Mouse (Mus musculus): ENCODE measurements around the gene Prpf40b. TPM values are rescaled to one million over a fixed set of nuclear protein-coding genes. Genes with fewer than 3 reads are reported as not detected.
A peak's percentile ranks its signal among the peaks of the same experiment; 100 is the strongest.

The Prpf40b gene
- total and polyA plus RNA-seq, 2 experiments from 2014 or later, result 97.9 to 107 TPM

DNA sequence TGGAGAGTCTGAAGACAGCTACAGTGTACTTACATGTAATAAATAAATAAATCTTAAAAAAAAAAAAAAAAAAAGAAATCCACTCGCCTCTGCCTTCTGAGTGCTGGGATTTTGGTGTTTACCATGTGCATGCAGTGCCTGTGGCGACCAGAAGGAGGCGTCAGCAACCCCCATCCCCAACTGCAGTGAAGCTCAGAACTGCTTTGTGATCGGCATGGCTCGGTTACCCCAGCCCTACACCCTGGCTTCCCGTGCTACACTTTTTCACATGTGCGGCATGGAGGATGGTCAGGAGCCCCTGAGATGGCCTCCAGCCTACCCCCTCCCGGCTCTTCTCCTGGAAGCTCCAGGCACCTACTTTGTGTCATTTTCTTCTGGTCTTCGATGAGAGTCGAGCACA, 11.4 kb upstream of the Prpf40b start:
- 73% methylated on average over 10 of the region's 10 CpGs for WGBS
- no peak for DNase-seq (ENCODE audit: low spot score)
- H3K4me1 ChIP-seq (ENCODE audit: insufficient read depth, low read length), result no peaks in the 10 kb centered on the region

DNA sequence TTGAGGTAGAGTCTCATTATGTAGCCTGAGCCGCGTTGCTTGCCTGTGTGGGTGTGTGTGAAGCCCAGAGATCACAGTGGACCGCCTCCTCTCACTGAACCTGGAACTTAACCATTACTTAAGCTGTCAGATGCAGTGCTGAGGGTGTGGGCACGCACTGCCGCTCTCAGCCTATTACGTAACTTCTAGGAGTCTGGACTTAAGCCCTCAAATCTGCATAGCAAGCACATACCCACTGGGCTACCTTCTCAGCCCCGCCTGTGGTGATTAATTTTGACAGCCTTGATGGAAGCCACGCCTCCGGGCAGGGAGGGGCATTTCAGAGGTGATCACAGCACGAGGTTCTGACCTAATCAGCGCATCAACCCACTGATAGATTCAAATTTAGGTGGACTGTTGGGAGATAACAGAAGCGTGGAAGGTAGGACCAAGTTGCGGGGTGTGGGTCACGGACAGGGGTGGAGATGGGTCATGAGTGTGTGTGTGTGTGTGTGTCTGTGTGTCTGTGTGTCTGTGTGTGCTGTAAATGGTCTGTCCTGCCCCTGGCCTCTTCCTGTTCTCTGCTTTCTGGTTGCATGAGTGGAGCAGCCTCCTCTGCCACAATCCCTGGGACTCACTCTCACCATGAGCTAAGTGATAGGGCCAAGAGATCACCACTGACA, 10.2 kb upstream of the Prpf40b start:
- Histone ChIP-seq H3K4me1 (ENCODE audit: insufficient read depth, low read length) (no peaks in the 10 kb centered on the region), H3K9ac (replicated peaks; ENCODE audit: low read length, poor library complexity, severe bottlenecking) (no peak overlapping the region), H3K27ac (ENCODE audit: low read depth, low read length) (no peak overlapping the region), H3K4me3 (ENCODE audit: low read depth, low read length) (no peak overlapping the region), H3K27me3 (ENCODE audit: insufficient read depth, low read length) (no peaks in the 10 kb centered on the region), H3K9me3 (ENCODE audit: low read length) (no peaks in the 10 kb centered on the region), H3K4me2 (ENCODE audit: low read depth, low read length, poor library complexity, severe bottlenecking) (no peak overlapping the region), H3K36me3 (ENCODE audit: insufficient read depth, low read length) (no peaks in the 10 kb centered on the region)
- no peak for ATAC-seq (ENCODE audit: low FRiP score)
- DNase-seq (ENCODE audit: low spot score), result no peak
- no peak for TF ChIP-seq CTCF (IDR thresholded peaks at IDR 0.05)
- WGBS, result 45% methylated on average over 14 of the region's 14 CpGs

More for the DNA sequence above, 11.4 kb upstream of the Prpf40b start:
- no peak overlapping the region for H3K9ac ChIP-seq (replicated peaks; ENCODE audit: low read length, poor library complexity, severe bottlenecking)
- no peak for ATAC-seq (ENCODE audit: low FRiP score)
- no peak overlapping the region for H3K4me2 ChIP-seq (ENCODE audit: low read depth, low read length, poor library complexity, severe bottlenecking)
- H3K4me3 ChIP-seq (ENCODE audit: low read depth, low read length), result no peak overlapping the region
- H3K9me3 ChIP-seq (ENCODE audit: low read length), result no peaks in the 10 kb centered on the region
- no peak overlapping the region for H3K27ac ChIP-seq (ENCODE audit: low read depth, low read length)
- no peaks in the 10 kb centered on the region for H3K27me3 ChIP-seq (ENCODE audit: insufficient read depth, low read length)
- TF ChIP-seq CTCF (IDR thresholded peaks at IDR 0.05), result peak; percentile 18; the same call in 1 of the 2 replicates
- H3K36me3 ChIP-seq (ENCODE audit: insufficient read depth, low read length), result no peaks in the 10 kb centered on the region

DNA sequence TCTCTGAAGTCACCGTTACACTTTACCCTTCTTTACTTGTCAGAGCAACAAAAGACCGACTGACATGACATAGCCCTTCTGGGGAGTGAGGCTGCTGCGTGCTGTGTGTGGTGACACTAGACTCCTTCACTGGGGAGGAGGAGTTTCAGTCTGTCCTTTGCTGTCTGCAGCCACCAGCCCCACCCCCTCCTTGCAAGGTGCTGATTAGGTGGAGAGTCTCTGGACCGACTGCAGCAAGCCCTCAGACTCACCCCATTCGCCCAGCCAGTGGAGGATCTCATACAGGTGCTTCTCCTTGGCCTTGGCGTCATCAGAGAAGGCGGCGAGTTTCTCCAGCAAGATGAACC, 9.7 kb upstream of the Prpf40b start:
- WGBS, result 62% methylated on average over 8 of the region's 8 CpGs
- TF ChIP-seq CTCF (IDR thresholded peaks at IDR 0.05), result no peak
- H3K9ac ChIP-seq (replicated peaks; ENCODE audit: low read length, poor library complexity, severe bottlenecking), result no peak overlapping the region
- no peak for ATAC-seq (ENCODE audit: low FRiP score)
- H3K4me3 ChIP-seq (ENCODE audit: low read depth, low read length), result no peak overlapping the region
- H3K36me3 ChIP-seq (ENCODE audit: insufficient read depth, low read length), result no peaks in the 10 kb centered on the region
- no peak overlapping the region for H3K27ac ChIP-seq (ENCODE audit: low read depth, low read length)
- no peaks in the 10 kb centered on the region for H3K27me3 ChIP-seq (ENCODE audit: insufficient read depth, low read length)
- no peak overlapping the region for H3K4me2 ChIP-seq (ENCODE audit: low read depth, low read length, poor library complexity, severe bottlenecking)
- no peaks in the 10 kb centered on the region for H3K4me1 ChIP-seq (ENCODE audit: insufficient read depth, low read length)
- no peak for DNase-seq (ENCODE audit: low spot score)
- H3K9me3 ChIP-seq (ENCODE audit: low read length), result no peaks in the 10 kb centered on the region

DNA sequence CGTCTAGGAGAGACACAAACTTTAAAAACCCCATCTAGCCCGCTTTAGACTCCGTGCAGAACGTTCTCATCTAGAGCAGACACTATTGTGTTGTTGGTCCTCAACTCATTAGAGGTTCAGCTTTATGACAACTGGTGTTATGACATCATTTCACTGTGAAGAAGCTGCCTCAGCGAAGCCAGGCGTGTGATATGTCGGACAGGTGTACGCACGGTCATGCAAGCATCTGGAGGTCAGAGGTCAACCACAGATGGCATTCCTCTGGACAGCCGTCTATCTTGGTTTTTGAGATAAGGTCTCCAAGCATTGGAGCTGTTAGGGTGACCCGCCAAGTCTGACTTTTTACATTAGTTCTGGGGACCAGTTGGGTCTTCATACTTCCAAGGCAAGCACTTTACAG, 4.3 kb upstream of the Prpf40b start:
- H3K4me2 ChIP-seq (ENCODE audit: low read depth, low read length, poor library complexity, severe bottlenecking), result no peak overlapping the region
- H3K4me1 ChIP-seq (ENCODE audit: insufficient read depth, low read length), result no peaks in the 10 kb centered on the region
- no peaks in the 10 kb centered on the region for H3K9me3 ChIP-seq (ENCODE audit: low read length)
- H3K27ac ChIP-seq (ENCODE audit: low read depth, low read length), result no peak overlapping the region
- no peaks in the 10 kb centered on the region for H3K27me3 ChIP-seq (ENCODE audit: insufficient read depth, low read length)
- 92% methylated on average over 11 of the region's 11 CpGs for WGBS
- TF ChIP-seq CTCF (IDR thresholded peaks at IDR 0.05), result no peak
- no peak for ATAC-seq (ENCODE audit: low FRiP score)
- no peak overlapping the region for H3K9ac ChIP-seq (replicated peaks; ENCODE audit: low read length, poor library complexity, severe bottlenecking)
- H3K4me3 ChIP-seq (ENCODE audit: low read depth, low read length), result no peak overlapping the region
- DNase-seq (ENCODE audit: low spot score), result no peak
- no peaks in the 10 kb centered on the region; the same call in 1 of the 2 replicates for H3K36me3 ChIP-seq (ENCODE audit: insufficient read depth, low read length)

DNA sequence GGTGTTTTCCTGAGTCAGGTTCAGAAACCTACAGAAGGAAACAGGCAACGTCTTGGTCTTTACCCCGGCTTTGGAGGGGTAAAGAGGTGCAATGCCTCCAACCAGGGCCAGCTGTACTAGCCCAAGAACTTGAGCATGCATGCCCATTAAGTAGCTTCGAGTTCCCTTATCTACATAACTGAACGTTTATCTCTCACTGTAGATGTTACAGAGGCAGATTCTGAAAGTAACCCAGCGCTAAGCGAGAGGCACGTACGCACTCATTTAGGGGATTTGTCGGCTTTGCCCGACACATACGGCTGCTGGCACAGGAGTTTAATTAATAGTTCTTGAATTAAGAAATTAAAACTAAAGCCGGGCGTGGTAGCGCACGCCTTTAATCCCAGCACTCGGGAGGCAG, 600 bp upstream of the Prpf40b start:
- H3K4me2 ChIP-seq (ENCODE audit: low read depth, low read length, poor library complexity, severe bottlenecking), result peak overlapping the region; percentile 58
- ATAC-seq (ENCODE audit: low FRiP score), result no peak
- peaks cover 6% of the 10 kb centered on the region; the same call in 1 of the 2 replicates for H3K4me1 ChIP-seq (ENCODE audit: insufficient read depth, low read length)
- peak overlapping the region; percentile 75; the same call in 1 of the 2 replicates for H3K9ac ChIP-seq (replicated peaks; ENCODE audit: low read length, poor library complexity, severe bottlenecking)
- peak overlapping the region; percentile 53 for H3K4me3 ChIP-seq (ENCODE audit: low read depth, low read length)
- no peaks in the 10 kb centered on the region for H3K27me3 ChIP-seq (ENCODE audit: insufficient read depth, low read length)
- DNase-seq (ENCODE audit: low spot score), result no peak
- peak overlapping the region; percentile 76; the same call in 1 of the 2 replicates for H3K27ac ChIP-seq (ENCODE audit: low read depth, low read length)
- no peaks in the 10 kb centered on the region; the same call in 1 of the 2 replicates for H3K36me3 ChIP-seq (ENCODE audit: insufficient read depth, low read length)
- no peaks in the 10 kb centered on the region for H3K9me3 ChIP-seq (ENCODE audit: low read length)
- TF ChIP-seq CTCF (IDR thresholded peaks at IDR 0.05), result no peak
- 20% methylated on average over 16 of the region's 16 CpGs for WGBS

DNA sequence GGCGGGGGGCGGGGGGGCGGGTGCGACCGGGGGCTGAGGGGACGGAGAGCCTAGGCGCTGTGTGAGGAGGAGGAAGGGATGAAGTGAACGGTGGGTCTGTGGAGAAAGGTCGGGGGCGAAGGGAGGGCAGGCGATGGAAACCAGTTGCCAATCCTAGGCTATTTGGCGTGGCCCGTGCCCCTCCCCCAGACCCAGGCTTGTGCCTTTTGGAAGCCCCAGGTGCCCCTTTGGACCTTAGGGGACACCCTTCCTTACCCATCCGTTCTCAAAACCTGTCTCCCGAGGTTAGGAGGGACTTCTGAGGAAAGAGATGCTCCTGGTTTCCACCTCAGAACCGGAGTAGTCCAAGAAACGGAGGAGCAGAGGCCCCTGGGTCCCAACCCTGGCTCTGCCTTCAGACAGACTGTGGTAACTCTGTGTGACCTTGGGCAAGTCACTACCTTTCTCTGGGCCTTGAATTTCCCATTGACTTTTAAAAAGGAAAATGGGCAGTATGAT, 646 bp downstream of the Prpf40b start, which contains the start of gene Fam186b:
TSS of gene Fam186b (minus strand) at position 405 of the 498 bp plus-strand sequence.
- H3K9me3 ChIP-seq (ENCODE audit: low read length), result no peaks in the 10 kb centered on the region
- ATAC-seq (ENCODE audit: low FRiP score) (peak; percentile 54), DNase-seq (ENCODE audit: low spot score) (no peak)
- peak within 1 kb of the TSS; percentile 75 for H3K9ac ChIP-seq (replicated peaks; ENCODE audit: low read length, poor library complexity, severe bottlenecking)
- peaks cover 6% of the 10 kb centered on the region; the same call in 1 of the 2 replicates for H3K4me1 ChIP-seq (ENCODE audit: insufficient read depth, low read length)
- peak within 1 kb of the TSS; percentile 53 for H3K4me3 ChIP-seq (ENCODE audit: low read depth, low read length)
- H3K36me3 ChIP-seq (ENCODE audit: insufficient read depth, low read length), result no peaks in the 10 kb centered on the region; the same call in 1 of the 2 replicates
- H3K27ac ChIP-seq (ENCODE audit: low read depth, low read length), result peak within 1 kb of the TSS; percentile 76
- 0% methylated on average over 15 of the region's 17 CpGs for WGBS
- H3K27me3 ChIP-seq (ENCODE audit: insufficient read depth, low read length), result no peaks in the 10 kb centered on the region
- no peak for TF ChIP-seq CTCF (IDR thresholded peaks at IDR 0.05)
- H3K4me2 ChIP-seq (ENCODE audit: low read depth, low read length, poor library complexity, severe bottlenecking), result peak within 1 kb of the TSS; percentile 58

All from midbrain, postnatal 0 days (tissue).